Mouse (Mus musculus) forebrain, embryonic 11.5 days (tissue): Measurements from ENCODE around the gene Cds1. TPM values are rescaled to one million over a fixed set of nuclear protein-coding genes. Genes with fewer than 3 reads are reported as not detected.
"Not testable (repeated sequence)": the region's sequence is repeated elsewhere in the genome, so short reads cannot be mapped to it uniquely, and the experiment has no call there.

Source experiments
- ATAC-seq: fragments of 200-750 bp; cut with Nextera tagmentation; replicated peaks from 2 replicates; pipeline ENCODE4 v1.8.0; 2017; ENCODE audit warnings: moderate TSS enrichment; ENCODE audit not compliant: low FRiP score
- DNase-seq: peaks from one replicate; pipeline ENCODE4 v3.0.0-alpha.2; 2017; ENCODE audit warnings: low spot score
- H3K27ac ChIP-seq: fragments of 300-500 bp; sonication (generic); 2 replicates; pipeline ENCODE4 v1.5.1; 2014; ENCODE audit warnings: low read depth, low read length
- H3K27me3 ChIP-seq: fragments of 300-500 bp; sonication (generic); 2 replicates; pipeline ENCODE4 v1.6.1; 2014; ENCODE audit warnings: mild to moderate bottlenecking, low read length, mixed read lengths; ENCODE audit not compliant: control insufficient read depth, insufficient read depth
- H3K36me3 ChIP-seq: fragments of 300-500 bp; sonication (generic); 2 replicates; pipeline ENCODE4 v1.6.1; 2014; ENCODE audit warnings: mild to moderate bottlenecking, low read length, moderate library complexity, mixed read lengths; ENCODE audit not compliant: control insufficient read depth, insufficient read depth
- H3K4me1 ChIP-seq: fragments of 300-500 bp; sonication (generic); replicated peaks from 2 replicates; pipeline ENCODE4 v1.6.1; 2014; ENCODE audit warnings: low read length, mixed read lengths; ENCODE audit not compliant: control insufficient read depth, insufficient read depth
- H3K4me2 ChIP-seq: fragments of 300-500 bp; sonication (generic); 2 replicates; pipeline ENCODE4 v1.6.1; 2014; ENCODE audit warnings: low read depth, mild to moderate bottlenecking, low read length, moderate library complexity, mixed read lengths; ENCODE audit not compliant: severe bottlenecking
- H3K4me3 ChIP-seq: fragments of 300-500 bp; sonication (generic); 2 replicates; pipeline ENCODE4 v1.5.1; 2014; ENCODE audit warnings: low read depth, low read length
- H3K9ac ChIP-seq: fragments of 300-500 bp; sonication (generic); 2 replicates; pipeline ENCODE4 v1.6.1; 2014; ENCODE audit warnings: low read length
- H3K9me3 ChIP-seq: fragments of 300-500 bp; sonication (generic); 2 replicates; pipeline ENCODE4 v1.6.1; 2016; ENCODE audit warnings: low read length, mixed read lengths; ENCODE audit not compliant: control insufficient read depth
- WGBS: fragments of 180-500 bp; shearing (Covaris S2); extraction: QIAGEN DNeasy Blood & Tissue Kit; methylation state at CpG from one replicate; pipeline ENCODE4 v1.1.7; 2014; 5-methylcytosine and 5-hydroxymethylcytosine counted together
- polyA plus RNA-seq: library from polyadenylated mRNA; unstranded; fragments of >200 nt; fragmentation: Nextera tagmentation; extraction: Ambion mirVana; gene quantifications from 2 replicates; pipeline ENCODE4 v1.2.1, GENCODE M21; 2014

Cds1 gene
- polyA plus RNA-seq, 1 experiment from 2014 or later = 0.67 TPM

GRCm38 (mm10) chr5:101826531-101826970 is 61.6 kb downstream of the Cds1 start:
- 8% methylated on average over 15 of the region's 15 CpGs for WGBS
- no peaks in the 10 kb centered on the region; the same call in 1 of the 2 replicates for H3K27me3 ChIP-seq
- H3K36me3 ChIP-seq = no peaks in the 10 kb centered on the region
- H3K4me1 ChIP-seq = peaks cover 8% of the 10 kb centered on the region; the same call in 1 of the 2 replicates
- ATAC-seq = peak; percentile 66
- no peak overlapping the region for H3K9ac ChIP-seq
- no peaks in the 10 kb centered on the region for H3K9me3 ChIP-seq
- no peak overlapping the region for H3K4me3 ChIP-seq
- no peak overlapping the region for H3K27ac ChIP-seq
- peak; percentile 75 for DNase-seq
- peak overlapping the region; percentile 33; the same call in 1 of the 2 replicates for H3K4me2 ChIP-seq

GRCm38 (mm10) chr5:101827477-101827876 is 62.5 kb downstream of the Cds1 start:
- H3K27me3 ChIP-seq = no peaks in the 10 kb centered on the region; the same call in 1 of the 2 replicates
- no peak overlapping the region for H3K9ac ChIP-seq
- peaks cover 8% of the 10 kb centered on the region; the same call in 1 of the 2 replicates for H3K4me1 ChIP-seq
- H3K9me3 ChIP-seq = no peaks in the 10 kb centered on the region
- no peak for ATAC-seq
- H3K27ac ChIP-seq = no peak overlapping the region
- H3K36me3 ChIP-seq = no peaks in the 10 kb centered on the region
- no peak overlapping the region for H3K4me2 ChIP-seq
- WGBS = 39% methylated on average over 12 of the region's 12 CpGs
- H3K4me3 ChIP-seq = no peak overlapping the region
- DNase-seq = no peak

- peaks cover 8% of the 10 kb centered on the region; the same call in 1 of the 2 replicates for H3K4me1 ChIP-seq
- H3K9ac ChIP-seq = no peak overlapping the region
- ATAC-seq (no peak), DNase-seq (no peak)
- no peaks in the 10 kb centered on the region; the same call in 1 of the 2 replicates for H3K27me3 ChIP-seq
- H3K4me2 ChIP-seq = no peak overlapping the region
- no peak overlapping the region for H3K4me3 ChIP-seq
- whole genome bisulfite sequencing = 94% methylated on average over 3 of the region's 3 CpGs
- H3K9me3 ChIP-seq = no peaks in the 10 kb centered on the region
- no peaks in the 10 kb centered on the region for H3K36me3 ChIP-seq
- H3K27ac ChIP-seq = no peak overlapping the region
These were observed 64.0 kb downstream of the Cds1 start for GRCm38 (mm10) chr5:101828932-101829331.

- no peak for DNase-seq
- Histone ChIP-seq H3K4me2 (no peak overlapping the region), H3K9ac (no peak overlapping the region), H3K36me3 (no peaks in the 10 kb centered on the region; the same call in 1 of the 2 replicates), H3K9me3 (no peaks in the 10 kb centered on the region), H3K27ac (no peak overlapping the region), H3K4me3 (no peak overlapping the region), H3K4me1 (peaks cover 8% of the 10 kb centered on the region; the same call in 1 of the 2 replicates), H3K27me3 (no peaks in the 10 kb centered on the region; the same call in 1 of the 2 replicates)
- 87% methylated on average over 8 of the region's 8 CpGs for WGBS
- ATAC-seq = no peak
These were observed 65.2 kb downstream of the Cds1 start for GRCm38 (mm10) chr5:101830180-101830579.

- no peak for ATAC-seq
- Histone ChIP-seq H3K9ac (no peak overlapping the region), H3K4me1 (peaks cover under 1% of the 10 kb centered on the region; the same call in 1 of the 2 replicates), H3K27ac (no peak overlapping the region), H3K36me3 (peaks cover 2% of the 10 kb centered on the region; the same call in 1 of the 2 replicates), H3K4me3 (no peak overlapping the region), H3K4me2 (no peak overlapping the region), H3K27me3 (no peaks in the 10 kb centered on the region; the same call in 1 of the 2 replicates), H3K9me3 (no peaks in the 10 kb centered on the region)
- no peak for DNase-seq
- WGBS = 94% methylated on average over 6 of the region's 6 CpGs
These were observed 67.1 kb downstream of the Cds1 start for GRCm38 (mm10) chr5:101832042-101832441.

GRCm38 (mm10) chr5:101832991-101833390 is 68.1 kb downstream of the Cds1 start:
- Histone ChIP-seq H3K4me3 (no peak overlapping the region), H3K27me3 (no peaks in the 10 kb centered on the region), H3K36me3 (peaks cover 2% of the 10 kb centered on the region; the same call in 1 of the 2 replicates), H3K4me1 (no peaks in the 10 kb centered on the region), H3K27ac (no peak overlapping the region), H3K4me2 (no peak overlapping the region), H3K9ac (no peak overlapping the region), H3K9me3 (no peaks in the 10 kb centered on the region)
- DNase-seq (no peak), ATAC-seq (no peak)
- WGBS = 95% methylated on average over 5 of the region's 5 CpGs

- ATAC-seq (no peak), DNase-seq (no peak)
- 59% methylated on average over 8 of the region's 8 CpGs for WGBS
- Histone ChIP-seq H3K27ac (no peak overlapping the region), H3K4me1 (no peaks in the 10 kb centered on the region), H3K4me3 (no peak overlapping the region), H3K9me3 (no peaks in the 10 kb centered on the region), H3K4me2 (no peak overlapping the region), H3K27me3 (no peaks in the 10 kb centered on the region), H3K36me3 (peaks cover 2% of the 10 kb centered on the region; the same call in 1 of the 2 replicates), H3K9ac (no peak overlapping the region)
These were observed 68.9 kb downstream of the Cds1 start for GRCm38 (mm10) chr5:101833875-101834274.

- no peaks in the 10 kb centered on the region for H3K4me1 ChIP-seq
- no peaks in the 10 kb centered on the region for H3K27me3 ChIP-seq
- peak; percentile 35 for DNase-seq
- 94% methylated on average over 11 of the region's 11 CpGs for WGBS
- H3K9ac ChIP-seq = no peak overlapping the region
- no peak overlapping the region for H3K4me2 ChIP-seq
- no peak for ATAC-seq
- no peak overlapping the region for H3K27ac ChIP-seq
- peaks cover 2% of the 10 kb centered on the region; the same call in 1 of the 2 replicates for H3K36me3 ChIP-seq
- no peaks in the 10 kb centered on the region for H3K9me3 ChIP-seq
- no peak overlapping the region for H3K4me3 ChIP-seq
These were observed 71.3 kb downstream of the Cds1 start for GRCm38 (mm10) chr5:101836221-101836620.

GRCm38 (mm10) chr5:101837605-101838004 is 72.7 kb downstream of the Cds1 start:
- not testable (repeated sequence) for H3K36me3 ChIP-seq, H3K27me3 ChIP-seq, DNase-seq, ATAC-seq, H3K27ac ChIP-seq, H3K9ac ChIP-seq, H3K9me3 ChIP-seq, H3K4me2 ChIP-seq, H3K4me1 ChIP-seq, H3K4me3 ChIP-seq
- 94% methylated on average over 2 of the region's 2 CpGs for WGBS
